Mouse (Mus musculus): ENCODE results near the gene Fbxw2.
"Not testable (repeated sequence)": the region's sequence is repeated elsewhere in the genome, so short reads cannot be mapped to it uniquely, and the experiment has no call there.

The Fbxw2 gene

DNA sequence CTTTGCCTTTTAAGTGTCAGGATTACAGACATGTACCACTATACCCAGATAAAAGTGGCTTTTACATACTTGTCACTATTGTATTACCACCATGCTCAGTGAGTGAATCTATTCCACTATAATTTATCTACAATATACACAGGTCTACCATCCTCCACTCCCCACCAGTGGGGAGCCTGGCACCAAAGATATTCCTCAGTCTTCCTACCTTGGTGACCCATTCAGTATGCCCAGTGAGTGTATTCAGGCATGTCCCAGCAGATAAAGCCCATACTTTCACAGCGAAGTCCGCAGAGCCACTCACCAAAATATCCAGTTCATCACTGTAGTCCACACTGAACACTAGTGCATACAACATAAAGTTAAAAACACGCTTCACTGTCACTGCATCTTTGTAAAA, 15.3 kb downstream of the Fbxw2 start:
- DNase-seq (ENCODE audit: low read depth), result no peak

DNA sequence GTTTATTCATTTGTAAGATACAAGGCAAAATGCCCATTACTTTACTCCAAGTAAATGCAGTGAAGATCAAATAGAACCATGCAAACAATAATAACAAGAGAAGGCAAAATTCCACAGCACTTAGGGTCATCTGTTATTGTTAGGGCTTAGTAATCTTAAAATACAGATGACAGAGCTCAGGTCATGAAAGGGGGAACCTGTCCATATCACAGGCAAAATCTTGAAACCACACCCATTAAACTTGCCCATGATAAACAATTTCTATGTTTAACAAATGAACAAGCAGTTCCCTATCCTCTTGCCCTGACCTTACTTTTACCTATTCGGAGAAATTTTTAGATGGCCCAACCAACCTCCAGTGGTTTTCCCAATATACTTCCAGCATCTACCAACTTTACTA, 16.5 kb downstream of the Fbxw2 start:
- DNase-seq (ENCODE audit: low read depth), result no peak

GRCm38 (mm10) chr2:34808057-34808456, 18.1 kb downstream of the Fbxw2 start:
- no peak for DNase-seq (ENCODE audit: low read depth)

DNA sequence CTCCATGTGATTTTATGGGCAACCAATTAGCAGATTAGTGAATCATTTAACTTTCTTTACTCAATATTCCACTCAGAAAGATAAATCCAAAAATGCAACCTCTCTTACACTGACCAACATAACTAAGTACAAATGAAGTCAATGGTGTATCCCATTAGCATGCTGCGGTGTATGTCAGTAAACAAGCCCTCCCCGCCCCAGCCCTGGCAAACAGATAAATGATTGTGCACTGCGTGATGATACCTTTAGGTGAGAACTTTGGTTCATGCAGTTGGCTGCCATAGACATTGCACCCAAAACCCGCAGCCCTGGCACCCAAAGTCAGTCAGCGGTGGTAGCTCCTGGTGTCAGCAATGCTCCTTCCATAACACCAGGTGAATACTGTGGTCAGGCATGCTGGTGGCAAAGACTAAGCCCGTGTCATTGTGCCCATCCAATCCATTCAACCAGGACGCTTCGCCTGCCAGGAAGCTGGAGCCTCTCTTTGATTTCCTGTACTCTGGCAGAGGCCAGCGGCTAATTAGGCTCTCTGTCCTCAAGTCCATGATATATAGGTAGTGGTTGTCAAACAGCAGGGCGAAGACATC, 20.7 kb downstream of the Fbxw2 start:
- no peak for DNase-seq (ENCODE audit: low read depth)

DNA sequence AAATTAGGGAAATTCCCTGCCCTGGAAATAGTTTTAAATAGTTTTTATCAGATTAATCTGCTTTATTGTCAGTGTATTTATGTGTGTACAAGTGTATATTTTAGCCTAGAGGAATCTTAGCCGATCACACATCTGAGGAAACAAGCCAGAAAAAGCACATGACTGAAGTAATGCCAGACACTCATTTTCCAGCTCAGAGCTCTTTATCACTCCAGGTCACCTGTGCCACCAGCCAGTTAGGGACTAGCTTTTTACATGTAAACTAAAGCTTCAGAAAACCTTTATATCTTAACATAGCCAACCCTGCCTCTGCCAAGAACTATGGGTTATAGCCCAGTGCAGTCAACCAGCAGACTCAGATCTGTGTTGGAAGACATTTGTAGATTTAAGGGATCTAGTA, 21.3 kb downstream of the Fbxw2 start:
- no peak for DNase-seq (ENCODE audit: low read depth)

DNA sequence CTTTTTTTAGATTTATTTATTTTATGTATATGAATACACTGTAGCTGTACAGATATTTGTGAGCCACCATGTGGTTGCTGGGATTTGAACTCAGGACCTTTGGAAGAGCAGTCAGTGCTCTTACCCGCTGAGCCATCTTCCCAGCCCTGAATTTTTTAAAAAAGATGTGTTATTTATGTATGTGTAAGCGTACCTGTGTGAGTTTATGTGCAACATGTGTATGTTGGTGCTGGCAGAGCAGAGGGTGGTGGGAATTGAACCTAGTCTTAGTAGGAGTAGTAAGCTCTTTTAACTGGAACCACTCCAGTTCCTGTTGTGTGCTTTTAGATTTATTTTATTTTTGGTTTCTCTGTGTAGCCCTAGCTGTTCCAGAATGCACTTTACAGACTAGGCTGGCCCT, 21.9 kb downstream of the Fbxw2 start:
- DNase-seq (ENCODE audit: low read depth), result no peak

DNA sequence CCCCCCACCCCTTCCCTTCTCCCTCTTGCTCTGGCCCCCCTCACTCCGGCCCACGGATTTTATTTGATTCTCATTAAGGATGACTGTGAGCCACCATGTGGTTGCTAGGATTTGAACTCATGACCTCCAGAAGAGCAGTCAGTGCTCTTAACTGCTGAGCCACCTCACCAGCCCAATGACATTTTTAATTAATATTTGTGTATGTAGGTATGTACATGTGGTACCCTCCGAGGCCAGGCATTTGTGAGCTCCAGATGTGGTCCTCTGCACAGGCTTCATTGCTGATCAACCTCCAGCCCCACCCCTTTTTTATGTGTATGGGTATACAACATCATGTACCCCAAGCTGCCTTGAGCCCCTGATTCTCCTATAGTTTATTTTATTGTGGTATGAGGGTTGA, 22.4 kb downstream of the Fbxw2 start:
- no peak for DNase-seq (ENCODE audit: low read depth)

GRCm38 (mm10) chr2:34802565-34803245, 23.4 kb downstream of the Fbxw2 start:
- DNase-seq (ENCODE audit: low read depth), result not testable (repeated sequence)

GRCm38 (mm10) chr2:34801516-34802482, 24.3 kb downstream of the Fbxw2 start:
- DNase-seq (ENCODE audit: low read depth), result peak; percentile 97

DNA sequence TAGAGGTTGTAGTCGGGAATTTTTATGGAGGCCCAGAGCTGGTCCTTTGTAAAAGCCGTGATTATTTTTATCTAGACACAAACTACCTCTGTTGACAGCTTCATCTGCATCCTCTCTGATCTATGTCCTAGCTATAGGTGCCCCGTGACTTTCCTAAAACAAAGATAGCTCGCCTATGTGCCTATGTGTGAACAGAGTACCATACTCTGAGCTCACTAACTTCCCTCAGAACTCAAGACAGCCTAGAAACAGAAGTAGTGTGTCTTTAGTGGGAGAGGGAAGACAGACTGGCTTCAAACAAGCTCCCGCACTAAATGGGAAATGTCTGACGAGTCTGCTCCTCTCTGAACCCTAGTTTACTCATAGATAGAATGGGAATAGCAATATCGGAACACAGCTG, 25.7 kb downstream of the Fbxw2 start:
- no peak for DNase-seq (ENCODE audit: low read depth)

GRCm38 (mm10) chr2:34799357-34800256, 26.5 kb downstream of the Fbxw2 start, which contains the start of gene Rabepk:
TSS of gene Rabepk (minus strand) at chr2:34799912.
- peak; percentile 64 for DNase-seq (ENCODE audit: low read depth)

DNA sequence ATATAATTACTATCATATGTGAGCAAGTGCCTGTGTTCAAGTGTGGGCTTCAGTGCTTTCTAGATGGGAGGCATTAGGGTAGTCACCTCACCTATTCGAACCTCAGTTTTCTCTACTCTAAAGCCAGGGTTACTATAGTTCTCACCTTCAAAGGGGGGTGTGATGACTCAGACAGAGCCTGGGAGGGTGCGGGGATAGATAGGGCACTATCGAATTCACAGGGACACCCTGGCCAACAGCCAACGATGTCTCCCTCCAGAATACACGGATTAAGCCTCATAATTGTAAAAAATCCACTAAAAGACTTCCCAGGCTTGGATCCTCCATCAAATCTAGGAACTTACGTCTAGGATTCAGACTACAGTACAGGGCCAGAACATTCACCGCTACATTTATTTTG, 30.7 kb downstream of the Fbxw2 start:
- DNase-seq (ENCODE audit: low read depth), result no peak

DNA sequence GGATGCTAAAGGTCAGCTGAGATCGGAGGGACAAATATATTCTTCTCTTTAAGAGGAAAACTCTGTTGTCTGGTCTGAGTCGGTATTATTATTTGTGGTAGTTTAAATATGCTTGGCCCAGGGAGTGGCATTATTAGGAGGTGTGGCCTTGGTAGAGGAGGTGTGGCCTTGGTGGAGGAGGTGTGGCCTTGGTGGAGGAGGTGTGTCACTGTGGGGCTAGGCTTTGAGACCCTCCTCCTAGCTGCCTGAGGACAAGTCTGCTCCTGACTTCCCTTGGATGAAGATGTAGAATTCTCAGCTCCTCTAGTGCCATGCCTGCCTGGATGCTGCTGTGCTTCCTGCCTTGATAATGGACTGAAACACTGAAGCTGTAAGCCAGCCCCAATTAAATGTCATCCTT, 31.6 kb downstream of the Fbxw2 start:
- DNase-seq (ENCODE audit: low read depth), result no peak

DNA sequence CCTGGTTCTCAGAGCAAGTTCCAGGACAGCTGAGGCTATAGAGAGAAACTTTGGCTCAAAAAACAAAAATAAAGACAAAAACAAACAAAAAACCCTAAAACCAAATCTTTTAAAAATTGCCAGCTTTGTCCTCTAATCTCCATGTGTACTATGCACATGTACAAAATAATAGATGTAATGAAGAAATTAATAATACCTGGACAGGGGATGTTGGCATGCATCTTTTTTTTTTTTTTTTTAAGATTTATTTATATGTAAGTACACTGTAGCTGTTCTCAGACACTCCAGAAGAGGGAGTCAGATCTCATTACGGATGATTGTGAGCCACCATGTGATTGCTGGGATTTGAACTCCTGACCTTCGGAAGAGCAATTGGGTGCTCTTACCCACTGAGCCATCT, 33.6 kb downstream of the Fbxw2 start:
- not testable (repeated sequence) for DNase-seq (ENCODE audit: low read depth)

DNA sequence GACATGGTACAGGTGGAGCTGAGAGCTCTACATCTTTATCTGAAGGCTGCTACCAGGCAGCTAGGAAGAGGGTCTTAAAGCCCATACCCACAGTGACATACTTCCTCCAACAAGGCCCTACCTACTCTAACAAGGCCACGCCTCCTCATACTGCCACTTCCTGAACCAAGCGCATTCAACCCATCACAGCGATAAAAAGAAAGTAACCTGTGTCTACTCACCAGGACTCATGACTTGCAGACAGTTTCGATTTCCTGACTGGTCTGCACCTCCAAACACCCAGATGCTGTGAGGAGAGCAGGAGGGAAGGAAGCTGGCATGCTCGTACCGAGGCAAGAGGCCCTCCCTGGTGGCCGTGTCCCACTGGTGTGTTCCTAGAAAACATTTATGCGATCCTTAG, 35.8 kb downstream of the Fbxw2 start:
- no peak for DNase-seq (ENCODE audit: low read depth)

DNA sequence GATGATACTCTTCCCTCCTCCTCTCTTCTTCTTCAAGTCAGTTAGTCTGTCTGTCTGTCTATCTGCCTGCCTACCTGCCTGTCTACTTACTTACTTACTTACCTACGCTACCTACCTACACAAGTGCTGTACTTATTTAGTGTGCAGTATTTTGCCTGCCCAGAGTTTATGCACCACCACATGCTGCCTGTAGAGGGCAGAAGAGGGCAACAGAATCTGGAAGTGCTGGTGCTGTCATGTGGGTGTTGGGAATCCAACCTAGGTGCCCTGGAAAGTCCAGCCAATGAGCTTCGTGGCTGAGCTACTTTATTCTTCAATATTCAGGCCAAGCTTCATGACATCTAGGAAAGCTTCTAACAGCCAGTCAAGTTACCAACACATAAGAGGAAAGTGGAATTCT, 42.0 kb downstream of the Fbxw2 start:
- DNase-seq (ENCODE audit: low read depth), result no peak

DNA sequence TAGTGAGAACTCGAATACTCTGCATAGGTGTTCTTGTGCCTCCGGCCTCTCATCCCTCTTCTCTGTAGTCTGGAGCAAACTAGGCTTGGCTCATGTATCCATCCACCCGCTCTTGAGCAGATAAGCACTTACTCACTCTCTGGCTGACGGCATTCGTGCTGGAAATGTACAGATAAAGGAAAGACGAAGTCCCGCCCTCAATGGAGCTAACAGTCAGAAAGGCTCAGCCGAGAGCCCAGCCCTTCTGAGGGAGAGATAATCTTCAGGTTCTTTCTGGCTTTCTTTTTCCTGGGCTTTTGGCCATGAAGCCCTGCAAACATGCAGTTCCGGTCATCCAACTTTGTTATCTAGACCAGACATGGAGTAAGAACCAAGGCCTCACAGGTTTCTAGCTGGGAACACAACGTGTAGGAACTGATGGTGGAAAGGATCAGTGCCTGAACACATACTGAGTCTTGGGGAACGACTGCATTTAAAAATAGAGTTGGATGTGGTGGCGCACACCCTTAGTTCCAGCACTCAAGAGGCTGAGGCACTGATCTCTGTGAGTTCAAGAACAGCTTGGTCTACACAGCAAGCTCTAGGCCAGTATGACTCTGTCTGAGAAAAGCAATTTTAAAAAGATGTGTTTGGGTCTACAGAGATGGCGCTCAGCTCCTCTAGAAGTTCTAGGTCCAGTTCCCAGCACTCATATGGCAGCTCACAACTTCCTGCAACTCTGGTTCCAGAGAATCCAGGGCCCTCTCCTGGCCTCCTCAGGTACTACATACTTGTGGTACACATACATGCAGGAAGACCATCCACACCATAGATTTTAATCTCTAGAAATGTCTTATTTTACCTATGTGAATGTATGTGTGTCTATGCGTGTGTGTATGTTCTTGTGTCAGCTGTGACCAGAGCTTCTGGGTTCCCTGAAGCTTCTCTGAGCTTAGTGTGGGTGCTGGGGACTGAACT, 42.8 kb downstream of the Fbxw2 start:
- no peak for DNase-seq (ENCODE audit: low read depth)

- no peak for DNase-seq (ENCODE audit: low read depth)
Observed at GRCm38 (mm10) chr2:34777237-34777868, 48.8 kb downstream of the Fbxw2 start.

DNA sequence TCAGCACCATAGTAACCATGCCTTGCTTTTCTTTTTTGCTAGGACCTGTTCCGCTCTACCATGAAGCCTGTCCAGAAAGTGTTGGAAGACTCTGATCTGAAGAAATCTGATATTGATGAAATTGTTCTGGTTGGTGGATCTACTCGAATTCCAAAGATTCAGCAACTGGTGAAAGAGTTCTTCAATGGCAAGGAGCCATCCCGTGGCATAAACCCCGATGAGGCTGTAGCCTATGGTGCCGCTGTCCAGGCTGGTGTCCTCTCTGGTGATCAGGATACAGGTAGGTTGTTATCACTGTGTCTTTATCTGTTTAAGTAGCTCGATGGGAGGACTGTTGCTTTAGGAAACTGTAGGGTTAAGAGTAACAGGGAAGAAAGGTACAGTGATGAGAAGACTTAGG, 51.6 kb downstream of the Fbxw2 start:
- no peak for DNase-seq (ENCODE audit: low read depth)

DNA sequence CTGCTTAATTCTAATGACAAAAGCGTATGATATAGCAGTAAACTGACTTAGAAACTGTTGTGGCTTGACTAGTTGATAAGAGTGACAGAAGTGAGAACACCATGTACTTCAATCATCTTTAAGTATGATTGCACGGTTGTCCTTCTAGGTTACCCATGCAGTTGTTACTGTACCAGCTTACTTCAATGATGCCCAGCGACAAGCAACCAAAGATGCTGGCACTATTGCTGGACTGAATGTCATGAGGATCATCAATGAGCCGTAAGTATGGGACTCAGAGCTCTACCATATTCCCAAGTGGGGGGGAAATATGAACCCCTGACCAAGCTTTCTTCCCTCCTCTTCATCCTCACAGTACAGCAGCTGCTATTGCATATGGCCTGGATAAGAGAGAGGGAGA, 52.4 kb downstream of the Fbxw2 start:
- no peak for DNase-seq (ENCODE audit: low read depth)
